Mouse (Mus musculus) intestine, postnatal 0 days (tissue): ENCODE results near the gene Slc8b1. TPM values are rescaled to one million over a fixed set of nuclear protein-coding genes. Genes with fewer than 3 reads are reported as not detected.
A peak's percentile ranks its signal among the peaks of the same experiment; 100 is the strongest.

Source experiments
- ATAC-seq: fragments of 200-750 bp; cut with Nextera tagmentation; 2 replicates; pipeline ENCODE4 v1.8.0; 2017; ENCODE audit warnings: mild to moderate bottlenecking, moderate TSS enrichment, moderate library complexity
- H3K27ac ChIP-seq: fragments of 300-500 bp; sonication (generic); 2 replicates; pipeline ENCODE4 v1.5.1; 2014; ENCODE audit warnings: mild to moderate bottlenecking, low read depth, low read length, moderate library complexity
- H3K27me3 ChIP-seq: fragments of 300-500 bp; sonication (generic); replicated peaks from 2 replicates; pipeline ENCODE4 v1.6.1; 2014; ENCODE audit warnings: low read length, mixed read lengths; ENCODE audit not compliant: control insufficient read depth, insufficient read depth
- H3K36me3 ChIP-seq: fragments of 300-500 bp; sonication (generic); 2 replicates; pipeline ENCODE4 v1.6.1; 2014; ENCODE audit warnings: mild to moderate bottlenecking, moderate library complexity; ENCODE audit not compliant: control insufficient read depth, insufficient read depth
- H3K4me1 ChIP-seq: fragments of 300-500 bp; sonication (generic); replicated peaks from 2 replicates; pipeline ENCODE4 v1.6.1; 2014; ENCODE audit warnings: antibody characterized with exemption, low read length, mixed read lengths; ENCODE audit not compliant: control insufficient read depth, insufficient read depth
- H3K4me2 ChIP-seq: fragments of 300-500 bp; sonication (generic); replicated peaks from 2 replicates; pipeline ENCODE4 v1.6.1; 2014; ENCODE audit warnings: low read depth, mild to moderate bottlenecking, moderate library complexity
- H3K4me3 ChIP-seq: fragments of 300-500 bp; sonication (generic); 2 replicates; pipeline ENCODE4 v1.5.1; 2014; ENCODE audit warnings: low read depth, low read length
- H3K9ac ChIP-seq: fragments of 300-500 bp; sonication (generic); 2 replicates; pipeline ENCODE4 v1.6.1; 2014; ENCODE audit warnings: mild to moderate bottlenecking, low read depth, low read length
- H3K9me3 ChIP-seq: fragments of 300-500 bp; sonication (generic); 2 replicates; pipeline ENCODE4 v1.6.1; 2016; ENCODE audit warnings: mixed run types; ENCODE audit not compliant: control insufficient read depth
- CTCF ChIP-seq: sonication (generic); IDR thresholded peaks from 2 replicates; pipeline ENCODE4 v1.5.1; 2016; ENCODE audit warnings: low read depth, mild to moderate bottlenecking, control low read depth, antibody characterized with exemption, moderate library complexity
- WGBS: fragments of 180-500 bp; shearing (Covaris S2); extraction: QIAGEN DNeasy Blood & Tissue Kit; methylation state at CpG from one replicate; pipeline ENCODE4 v1.1.7; 2014; 5-methylcytosine and 5-hydroxymethylcytosine counted together
- polyA plus RNA-seq: library from polyadenylated mRNA; unstranded; fragments of >200 nt; fragmentation: Nextera tagmentation; extraction: Ambion mirVana; gene quantifications from 2 replicates; pipeline ENCODE4 v1.2.1, GENCODE M21; 2015

Gene Slc8b1
- polyA plus RNA-seq, 1 experiment from 2014 or later, result 4.4 TPM

- H3K27ac ChIP-seq, result no peak overlapping the region
- no peak overlapping the region for H3K9ac ChIP-seq
- no peaks in the 10 kb centered on the region for H3K27me3 ChIP-seq
- H3K9me3 ChIP-seq, result no peaks in the 10 kb centered on the region
- H3K4me1 ChIP-seq, result no peaks in the 10 kb centered on the region
- WGBS, result 29% methylated on average over 5 of the region's 5 CpGs
- no peak for ATAC-seq
- TF ChIP-seq CTCF, result peak; percentile 80
- H3K4me3 ChIP-seq, result no peak overlapping the region
- peaks cover 18% of the 10 kb centered on the region; the same call in 1 of the 2 replicates for H3K36me3 ChIP-seq
- no peak overlapping the region for H3K4me2 ChIP-seq
Measured at GRCm38 (mm10) chr5:120525737-120526136, 14.8 kb downstream of the Slc8b1 start.

- Histone ChIP-seq H3K27ac (no peak overlapping the region), H3K4me1 (no peaks in the 10 kb centered on the region), H3K9me3 (no peaks in the 10 kb centered on the region), H3K4me3 (no peak overlapping the region), H3K27me3 (no peaks in the 10 kb centered on the region), H3K9ac (no peak overlapping the region), H3K36me3 (peaks cover 15% of the 10 kb centered on the region; the same call in 1 of the 2 replicates), H3K4me2 (no peak overlapping the region)
- no peak for ATAC-seq
- no peak for TF ChIP-seq CTCF
- WGBS, result 66% methylated on average over 11 of the region's 11 CpGs
Measured at GRCm38 (mm10) chr5:120526311-120526710, 15.3 kb downstream of the Slc8b1 start.

- H3K4me1 ChIP-seq, result no peaks in the 10 kb centered on the region
- 88% methylated on average over 16 of the region's 20 CpGs for WGBS
- H3K4me2 ChIP-seq, result no peak overlapping the region
- no peak overlapping the region for H3K27ac ChIP-seq
- H3K9me3 ChIP-seq, result no peaks in the 10 kb centered on the region
- ATAC-seq, result no peak
- H3K4me3 ChIP-seq, result no peak overlapping the region
- no peak for TF ChIP-seq CTCF
- H3K9ac ChIP-seq, result no peak overlapping the region
- H3K27me3 ChIP-seq, result no peaks in the 10 kb centered on the region
- peaks cover 5% of the 10 kb centered on the region; the same call in 1 of the 2 replicates for H3K36me3 ChIP-seq
Measured at GRCm38 (mm10) chr5:120527296-120527964, 16.5 kb downstream of the Slc8b1 start.

GRCm38 (mm10) chr5:120531631-120532030 is 20.7 kb downstream of the Slc8b1 start:
- Histone ChIP-seq H3K9ac (no peak overlapping the region), H3K27ac (no peak overlapping the region), H3K4me2 (no peak overlapping the region), H3K4me1 (no peaks in the 10 kb centered on the region), H3K36me3 (peaks cover 7% of the 10 kb centered on the region; the same call in 1 of the 2 replicates), H3K4me3 (no peak overlapping the region), H3K9me3 (no peaks in the 10 kb centered on the region), H3K27me3 (no peaks in the 10 kb centered on the region)
- ATAC-seq, result no peak
- WGBS, result 77% methylated on average over 8 of the region's 8 CpGs
- TF ChIP-seq CTCF, result no peak

GRCm38 (mm10) chr5:120534071-120534685 is 23.2 kb downstream of the Slc8b1 start:
- WGBS, result 68% methylated on average over 15 of the region's 15 CpGs
- Histone ChIP-seq H3K4me1 (no peaks in the 10 kb centered on the region), H3K27me3 (no peaks in the 10 kb centered on the region), H3K4me2 (no peak overlapping the region), H3K9me3 (no peaks in the 10 kb centered on the region), H3K4me3 (no peak overlapping the region), H3K9ac (no peak overlapping the region), H3K36me3 (peaks cover 28% of the 10 kb centered on the region), H3K27ac (no peak overlapping the region)
- ATAC-seq, result no peak
- no peak for TF ChIP-seq CTCF

GRCm38 (mm10) chr5:120534686-120535075 is 23.7 kb downstream of the Slc8b1 start:
- Histone ChIP-seq H3K27me3 (no peaks in the 10 kb centered on the region), H3K36me3 (peaks cover 33% of the 10 kb centered on the region), H3K9me3 (no peaks in the 10 kb centered on the region), H3K4me2 (no peak overlapping the region), H3K4me1 (no peaks in the 10 kb centered on the region), H3K9ac (no peak overlapping the region), H3K27ac (no peak overlapping the region), H3K4me3 (no peak overlapping the region)
- TF ChIP-seq CTCF, result no peak
- ATAC-seq, result 0 out of 2 replicates have a peak, but pooled peaks have one; percentile 5
- 77% methylated on average over 2 of the region's 2 CpGs for WGBS
